Mouse (Mus musculus): Measurements from ENCODE around the gene E130309D02Rik.

The E130309D02Rik gene

GRCm38 (mm10) chr5:143266794-143267193 is 48.4 kb downstream of the E130309D02Rik start:
- no peak for DNase-seq (ENCODE audit: low spot score)

- no peak for DNase-seq (ENCODE audit: low spot score)
These were observed 49.8 kb downstream of the E130309D02Rik start for GRCm38 (mm10) chr5:143265409-143265808.

GRCm38 (mm10) chr5:143264689-143265088 is 50.5 kb downstream of the E130309D02Rik start:
- no peak for DNase-seq (ENCODE audit: low spot score)

GRCm38 (mm10) chr5:143261636-143262035 is 53.5 kb downstream of the E130309D02Rik start:
- DNase-seq (ENCODE audit: low spot score) = no peak

- DNase-seq (ENCODE audit: low spot score) = no peak
These were observed 59.4 kb downstream of the E130309D02Rik start for GRCm38 (mm10) chr5:143255802-143256201.

- DNase-seq (ENCODE audit: low spot score) = no peak
These were observed 60.0 kb downstream of the E130309D02Rik start for GRCm38 (mm10) chr5:143255131-143255519.

GRCm38 (mm10) chr5:143254487-143255130 is 60.6 kb downstream of the E130309D02Rik start:
- DNase-seq (ENCODE audit: low spot score) = no peak

- DNase-seq (ENCODE audit: low spot score) = no peak
These were observed 61.2 kb downstream of the E130309D02Rik start for GRCm38 (mm10) chr5:143253881-143254486.

GRCm38 (mm10) chr5:143253186-143253880 is 61.8 kb downstream of the E130309D02Rik start:
- no peak for DNase-seq (ENCODE audit: low spot score)

- no peak for DNase-seq (ENCODE audit: low spot score)
These were observed 62.4 kb downstream of the E130309D02Rik start for GRCm38 (mm10) chr5:143252791-143253185.

GRCm38 (mm10) chr5:143252039-143252438 is 63.1 kb downstream of the E130309D02Rik start:
- no peak for DNase-seq (ENCODE audit: low spot score)
